Mouse (Mus musculus): ENCODE results near the gene Epp13.
"Not testable (repeated sequence)": the region's sequence is repeated elsewhere in the genome, so short reads cannot be mapped to it uniquely, and the experiment has no call there.

Gene Epp13

GRCm38 (mm10) chr7:6285842-6286705 is 33.6 kb downstream of the Epp13 start, which contains the start of gene Zfp667:
TSS of gene Zfp667 (plus strand) at chr7:6286579.
- DNase-seq, result peak; percentile 99

- DNase-seq, result peak; percentile 18
These were observed 34.5 kb downstream of the Epp13 start for GRCm38 (mm10) chr7:6286921-6287531.

- not testable (repeated sequence) for DNase-seq
These were observed 38.6 kb downstream of the Epp13 start for GRCm38 (mm10) chr7:6291121-6291520.

GRCm38 (mm10) chr7:6300796-6301195 is 48.3 kb downstream of the Epp13 start:
- not testable (repeated sequence) for DNase-seq

GRCm38 (mm10) chr7:6330458-6331232 is 78.1 kb downstream of the Epp13 start:
- DNase-seq, result peak; percentile 15

- DNase-seq, result peak; percentile 85
These were observed 78.9 kb downstream of the Epp13 start, which contains the start of gene Zfp583 for GRCm38 (mm10) chr7:6331233-6331956. TSS of gene Zfp583 (minus strand) at chr7:6331285.
